Mouse (Mus musculus) heart, embryonic 12.5 days (tissue): ENCODE measurements around the gene Cfap161. TPM values are rescaled to one million over a fixed set of nuclear protein-coding genes. Genes with fewer than 3 reads are reported as not detected.
A peak's percentile ranks its signal among the peaks of the same experiment; 100 is the strongest.

Source experiments
- ATAC-seq: fragments of 200-750 bp; cut with Nextera tagmentation; 2 replicates; pipeline ENCODE4 v1.8.0; 2017; ENCODE audit warnings: moderate TSS enrichment, moderate library complexity; ENCODE audit not compliant: insufficient number of reproducible peaks, low FRiP score
- H3K27ac ChIP-seq: fragments of 300-500 bp; sonication (generic); 2 replicates; pipeline ENCODE4 v1.5.1; 2016; ENCODE audit warnings: mild to moderate bottlenecking, moderate library complexity; ENCODE audit not compliant: poor library complexity, severe bottlenecking
- H3K27me3 ChIP-seq: fragments of 300-500 bp; sonication (generic); replicated peaks from 2 replicates; pipeline ENCODE4 v1.6.1; 2016; ENCODE audit warnings: mild to moderate bottlenecking, moderate library complexity
- H3K36me3 ChIP-seq: fragments of 300-500 bp; sonication (generic); 2 replicates; pipeline ENCODE4 v1.6.1; 2016; ENCODE audit warnings: mild to moderate bottlenecking, moderate library complexity
- H3K4me1 ChIP-seq: fragments of 300-500 bp; sonication (generic); replicated peaks from 2 replicates; pipeline ENCODE4 v1.6.1; 2016; ENCODE audit warnings: mild to moderate bottlenecking
- H3K4me2 ChIP-seq: fragments of 300-500 bp; sonication (generic); 2 replicates; pipeline ENCODE4 v1.6.1; 2016; ENCODE audit warnings: mild to moderate bottlenecking, moderate library complexity
- H3K4me3 ChIP-seq: fragments of 300-500 bp; sonication (generic); 2 replicates; pipeline ENCODE4 v1.5.1; 2016; ENCODE audit warnings: mild to moderate bottlenecking
- H3K9ac ChIP-seq: fragments of 300-500 bp; sonication (generic); 2 replicates; pipeline ENCODE4 v1.6.1; 2016; ENCODE audit warnings: mild to moderate bottlenecking, moderate library complexity
- H3K9me3 ChIP-seq: fragments of 300-500 bp; sonication (generic); replicated peaks from 2 replicates; pipeline ENCODE4 v1.6.1; 2016; ENCODE audit warnings: mild to moderate bottlenecking, moderate library complexity
- WGBS: fragments of 180-500 bp; shearing (Covaris S2); methylation state at CpG from one replicate; pipeline ENCODE4 v1.1.7; 2016; 5-methylcytosine and 5-hydroxymethylcytosine counted together
- polyA plus RNA-seq: library from polyadenylated mRNA; unstranded; fragments of >200 nt; fragmentation: Nextera tagmentation; extraction: Ambion mirVana; gene quantifications from 2 replicates; pipeline ENCODE4 v1.2.1, GENCODE M21; 2016

Cfap161 gene
- polyA plus RNA-seq, 1 experiment from 2014 or later, result 5.6 TPM

- Histone ChIP-seq H3K4me2 (no peak overlapping the region), H3K36me3 (no peaks in the 10 kb centered on the region), H3K4me1 (peaks cover 32% of the 10 kb centered on the region), H3K27ac (peak overlapping the region; percentile 52), H3K9ac (no peak overlapping the region), H3K4me3 (no peak overlapping the region), H3K9me3 (no peaks in the 10 kb centered on the region), H3K27me3 (no peaks in the 10 kb centered on the region)
- 33% methylated on average over 7 of the region's 7 CpGs for WGBS
- peak; percentile 20; the same call in 1 of the 2 replicates for ATAC-seq
Measured at GRCm38 (mm10) chr7:83739680-83740310, 54.9 kb downstream of the Cfap161 start.

GRCm38 (mm10) chr7:83738623-83739462 lies 55.8 kb downstream of the Cfap161 start:
- H3K27ac ChIP-seq, result 0 out of 2 replicates have a peak overlapping the region, but pooled peaks have one; percentile 52
- H3K4me1 ChIP-seq, result peaks cover 26% of the 10 kb centered on the region
- no peak for ATAC-seq
- no peak overlapping the region for H3K9ac ChIP-seq
- H3K36me3 ChIP-seq, result no peaks in the 10 kb centered on the region
- no peaks in the 10 kb centered on the region for H3K9me3 ChIP-seq
- H3K4me3 ChIP-seq, result no peak overlapping the region
- no peaks in the 10 kb centered on the region for H3K27me3 ChIP-seq
- 51% methylated on average over 10 of the region's 10 CpGs for WGBS
- H3K4me2 ChIP-seq, result no peak overlapping the region

GRCm38 (mm10) chr7:83737914-83738490 lies 56.7 kb downstream of the Cfap161 start:
- no peaks in the 10 kb centered on the region for H3K36me3 ChIP-seq
- no peak overlapping the region for H3K4me3 ChIP-seq
- H3K9me3 ChIP-seq, result no peaks in the 10 kb centered on the region
- no peak overlapping the region for H3K9ac ChIP-seq
- H3K27me3 ChIP-seq, result no peaks in the 10 kb centered on the region
- 70% methylated on average over 6 of the region's 6 CpGs for WGBS
- ATAC-seq, result no peak
- H3K4me1 ChIP-seq, result peaks cover 26% of the 10 kb centered on the region
- no peak overlapping the region for H3K27ac ChIP-seq
- no peak overlapping the region for H3K4me2 ChIP-seq

- WGBS, result 84% methylated on average over 6 of the region's 6 CpGs
- no peak for ATAC-seq
- Histone ChIP-seq H3K36me3 (no peaks in the 10 kb centered on the region), H3K4me1 (peaks cover 26% of the 10 kb centered on the region), H3K9ac (no peak overlapping the region), H3K4me2 (no peak overlapping the region), H3K4me3 (no peak overlapping the region), H3K9me3 (no peaks in the 10 kb centered on the region), H3K27me3 (0 out of 2 replicates have a peak, but pooled peaks cover 4% of the 10 kb centered on the region), H3K27ac (no peak overlapping the region)
Measured at GRCm38 (mm10) chr7:83736341-83737115, 58.2 kb downstream of the Cfap161 start.

DNA sequence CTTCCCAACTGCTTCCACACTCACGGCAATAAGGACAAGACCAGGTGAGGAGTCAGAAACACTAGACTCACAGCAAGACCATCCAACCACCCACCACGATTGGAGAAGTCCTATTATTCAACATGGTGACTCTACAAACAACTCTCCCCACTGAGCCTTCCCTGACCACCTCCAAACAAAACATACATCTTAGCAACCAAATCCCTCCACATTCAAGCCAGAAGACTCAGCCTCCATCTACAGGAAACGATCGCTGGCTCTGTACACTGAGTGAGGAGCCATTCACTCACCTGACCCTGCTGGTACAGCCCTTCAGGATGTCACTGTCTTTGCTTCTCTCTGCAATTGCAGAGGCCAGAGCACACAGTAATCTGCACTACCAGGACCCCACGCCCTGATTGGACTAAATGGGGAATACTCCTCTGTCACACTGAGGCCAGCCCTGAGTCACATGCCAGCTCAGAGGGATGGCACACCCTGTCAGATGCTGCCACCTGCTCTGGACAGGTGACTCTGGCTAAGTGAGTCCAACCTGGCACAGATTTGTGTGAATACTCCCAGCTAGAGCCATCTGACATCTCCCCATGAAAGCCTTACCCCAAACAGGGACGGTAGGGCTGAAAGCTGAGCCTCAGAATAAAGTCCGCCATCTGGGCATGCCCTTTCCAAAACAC lies 59.4 kb downstream of the Cfap161 start:
- H3K4me3 ChIP-seq, result no peak overlapping the region
- no peak overlapping the region for H3K9ac ChIP-seq
- WGBS, result 87% methylated on average over 7 of the region's 7 CpGs
- H3K9me3 ChIP-seq, result no peaks in the 10 kb centered on the region
- no peak overlapping the region for H3K4me2 ChIP-seq
- no peaks in the 10 kb centered on the region for H3K36me3 ChIP-seq
- H3K27me3 ChIP-seq, result 0 out of 2 replicates have a peak, but pooled peaks cover 4% of the 10 kb centered on the region
- no peak for ATAC-seq
- H3K27ac ChIP-seq, result no peak overlapping the region
- peaks cover 21% of the 10 kb centered on the region for H3K4me1 ChIP-seq

DNA sequence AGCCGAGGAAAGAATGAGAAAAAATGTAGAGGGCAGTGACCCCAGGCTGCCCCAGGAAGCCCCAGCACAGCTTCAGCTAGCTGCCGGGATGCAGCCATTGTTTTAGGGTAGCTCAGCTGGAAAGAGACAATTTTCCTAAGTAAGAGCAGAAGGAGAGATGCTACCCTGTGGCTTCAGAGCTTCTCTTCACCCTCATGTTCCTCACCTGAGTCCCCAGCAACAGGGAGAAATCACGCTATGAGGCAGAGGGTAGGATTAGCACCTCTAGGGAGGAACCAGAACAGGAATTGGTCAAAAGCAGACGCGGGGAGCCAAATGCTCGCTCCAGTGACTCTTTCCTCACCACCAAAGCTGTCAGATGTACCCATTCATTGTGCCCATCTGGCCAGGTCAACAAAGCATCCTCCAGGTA lies 60.0 kb downstream of the Cfap161 start:
- H3K4me2 ChIP-seq, result no peak overlapping the region
- no peak overlapping the region for H3K4me3 ChIP-seq
- 0 out of 2 replicates have a peak, but pooled peaks cover 4% of the 10 kb centered on the region for H3K27me3 ChIP-seq
- no peaks in the 10 kb centered on the region for H3K36me3 ChIP-seq
- ATAC-seq, result no peak
- H3K27ac ChIP-seq, result no peak overlapping the region
- H3K9me3 ChIP-seq, result no peaks in the 10 kb centered on the region
- WGBS, result 65% methylated on average over 6 of the region's 6 CpGs
- peaks cover 15% of the 10 kb centered on the region for H3K4me1 ChIP-seq
- H3K9ac ChIP-seq, result no peak overlapping the region

DNA sequence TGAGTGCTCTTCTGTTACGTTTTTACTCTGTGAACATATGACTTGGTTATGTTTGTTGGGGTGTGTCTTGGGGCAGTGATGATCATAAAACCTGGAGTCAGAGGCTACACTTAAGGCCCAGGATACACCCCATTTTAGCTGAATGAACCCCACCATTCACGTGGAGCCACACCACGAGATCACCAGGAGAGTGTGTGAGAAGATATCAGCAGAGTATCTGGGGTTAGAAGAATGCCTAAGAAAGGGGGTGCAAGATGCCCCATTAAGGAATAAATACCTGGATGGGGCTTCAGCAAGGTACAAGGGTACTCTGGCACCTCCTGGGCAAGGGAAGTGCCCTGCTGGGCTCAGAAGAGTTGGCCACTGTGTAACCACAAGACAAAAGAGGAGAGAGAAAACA lies 60.4 kb downstream of the Cfap161 start:
- H3K27ac ChIP-seq, result no peak overlapping the region
- WGBS, result 83% methylated on average over 3 of the region's 3 CpGs
- H3K4me2 ChIP-seq, result no peak overlapping the region
- H3K36me3 ChIP-seq, result no peaks in the 10 kb centered on the region
- H3K27me3 ChIP-seq, result 0 out of 2 replicates have a peak, but pooled peaks cover 4% of the 10 kb centered on the region
- ATAC-seq, result no peak
- H3K4me1 ChIP-seq, result peaks cover 11% of the 10 kb centered on the region
- H3K4me3 ChIP-seq, result no peak overlapping the region
- no peak overlapping the region for H3K9ac ChIP-seq
- no peaks in the 10 kb centered on the region for H3K9me3 ChIP-seq

DNA sequence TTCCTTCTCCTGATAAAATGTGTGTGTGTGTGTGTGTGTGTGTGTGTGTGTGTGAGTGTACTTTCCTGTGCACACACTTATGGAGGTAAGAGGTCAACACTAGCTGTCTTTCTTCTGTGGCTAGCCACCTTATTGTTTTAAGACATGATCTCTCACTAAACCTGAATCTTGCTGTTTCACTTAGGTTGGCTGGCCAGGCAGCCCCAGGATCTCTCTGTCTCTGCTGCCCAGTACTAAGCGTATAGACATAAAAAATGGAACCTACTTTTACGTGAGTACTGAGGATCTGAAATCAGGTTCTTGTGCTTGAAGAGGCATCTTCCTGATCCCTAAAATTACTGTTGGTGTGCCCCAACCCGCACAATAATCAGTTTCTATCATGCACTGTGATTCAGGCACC lies 61.9 kb downstream of the Cfap161 start:
- H3K9ac ChIP-seq, result no peak overlapping the region
- no peaks in the 10 kb centered on the region for H3K4me1 ChIP-seq
- no peak for ATAC-seq
- H3K9me3 ChIP-seq, result no peaks in the 10 kb centered on the region
- H3K27ac ChIP-seq, result no peak overlapping the region
- no peaks in the 10 kb centered on the region for H3K36me3 ChIP-seq
- no peak overlapping the region for H3K4me2 ChIP-seq
- no peak overlapping the region for H3K4me3 ChIP-seq
- 0 out of 2 replicates have a peak, but pooled peaks cover 4% of the 10 kb centered on the region for H3K27me3 ChIP-seq
- 84% methylated on average over 3 of the region's 3 CpGs for WGBS

DNA sequence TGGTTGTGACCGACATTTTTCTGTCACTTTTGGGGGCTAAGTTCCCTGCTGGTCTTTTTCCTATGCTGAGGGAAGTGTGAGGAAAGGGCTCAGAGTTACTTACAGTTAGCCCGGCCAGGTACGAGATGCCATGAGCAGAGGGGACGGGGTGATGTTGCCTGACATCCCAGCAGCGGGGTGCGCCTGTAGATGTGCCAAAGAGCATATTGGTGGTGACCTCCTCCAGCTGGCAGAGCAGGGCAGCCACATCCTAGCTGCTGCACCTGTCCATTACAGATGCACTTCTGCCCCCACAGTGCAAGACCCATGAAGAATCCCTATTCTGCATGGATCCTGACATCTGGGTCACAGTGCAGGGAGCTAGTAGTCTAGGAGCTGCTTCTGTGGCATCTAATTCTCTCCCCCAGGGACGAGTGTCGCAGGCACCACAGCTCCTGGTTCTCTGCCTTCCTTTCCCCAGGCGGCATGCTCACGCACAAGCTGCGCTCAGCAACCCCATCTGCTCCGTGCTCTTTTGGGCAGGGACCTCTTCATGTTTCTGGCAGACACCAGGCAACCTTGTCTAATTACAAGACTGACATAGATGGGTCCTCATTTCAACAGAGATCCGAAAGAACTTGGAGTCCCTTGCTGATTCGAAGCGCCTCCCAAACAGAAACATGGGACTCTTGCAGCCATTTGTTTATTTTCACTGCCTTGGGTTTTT lies 62.6 kb downstream of the Cfap161 start:
- WGBS, result 76% methylated on average over 15 of the region's 15 CpGs
- ATAC-seq, result no peak
- Histone ChIP-seq H3K27ac (no peak overlapping the region), H3K4me1 (no peaks in the 10 kb centered on the region), H3K9ac (no peak overlapping the region), H3K4me3 (no peak overlapping the region), H3K27me3 (0 out of 2 replicates have a peak, but pooled peaks cover 4% of the 10 kb centered on the region), H3K4me2 (no peak overlapping the region), H3K36me3 (no peaks in the 10 kb centered on the region), H3K9me3 (no peaks in the 10 kb centered on the region)

GRCm38 (mm10) chr7:83731297-83731696 lies 63.4 kb downstream of the Cfap161 start:
- WGBS, result 80% methylated on average over 6 of the region's 6 CpGs
- Histone ChIP-seq H3K36me3 (no peaks in the 10 kb centered on the region), H3K9me3 (no peaks in the 10 kb centered on the region), H3K9ac (no peak overlapping the region), H3K4me3 (no peak overlapping the region), H3K27me3 (0 out of 2 replicates have a peak, but pooled peaks cover 4% of the 10 kb centered on the region), H3K4me2 (no peak overlapping the region), H3K4me1 (0 out of 2 replicates have a peak, but pooled peaks cover 6% of the 10 kb centered on the region), H3K27ac (no peak overlapping the region)
- ATAC-seq, result no peak
